Mouse (Mus musculus) right cerebral cortex, postnatal 4 days (tissue): ENCODE data around the gene Gdap1l1.

Experiments used
- DNase-seq: peaks from one replicate; pipeline ENCODE4 v3.0.0-alpha.2; 2022

Gdap1l1 gene

DNA sequence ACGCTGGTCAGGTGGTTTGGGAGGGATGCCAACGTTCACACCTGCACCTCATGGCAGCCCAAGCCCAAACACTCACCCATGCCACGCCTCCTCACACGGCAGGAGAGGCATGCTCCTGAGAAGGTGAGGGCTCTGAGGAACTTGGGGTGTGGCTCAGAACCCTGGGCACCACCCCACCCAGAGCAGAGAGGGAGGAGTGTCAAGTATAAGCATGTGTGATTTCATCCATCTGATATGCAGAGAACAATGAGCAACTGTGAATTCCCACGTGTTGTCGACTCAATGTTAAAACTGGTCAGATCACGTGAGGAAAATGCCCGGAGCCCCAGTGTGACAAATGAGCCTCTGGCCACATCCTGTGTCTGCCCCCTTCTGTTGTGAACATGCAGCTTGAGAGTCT lies 28.5 kb downstream of the Gdap1l1 start:
- DNase-seq = no peak

DNA sequence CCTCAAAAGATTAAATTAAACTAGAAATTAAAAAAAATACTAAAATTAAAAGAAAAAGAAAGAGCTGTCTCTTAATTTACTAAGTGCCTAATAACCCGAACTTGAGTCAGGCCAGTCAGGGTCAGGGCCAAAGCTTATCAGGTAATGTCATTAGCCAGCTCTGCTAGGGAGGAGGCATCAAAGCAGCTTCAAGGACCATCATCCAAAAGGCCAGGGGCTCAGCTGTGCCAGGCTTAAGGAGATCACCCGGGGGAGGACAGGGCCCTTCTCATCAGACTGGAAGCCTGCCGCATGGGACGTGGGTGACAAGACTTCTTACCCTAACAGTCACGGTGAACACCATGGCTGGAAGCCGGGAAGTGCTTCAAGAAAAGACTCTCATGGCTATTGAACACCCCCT lies 29.3 kb downstream of the Gdap1l1 start:
- DNase-seq = no peak

DNA sequence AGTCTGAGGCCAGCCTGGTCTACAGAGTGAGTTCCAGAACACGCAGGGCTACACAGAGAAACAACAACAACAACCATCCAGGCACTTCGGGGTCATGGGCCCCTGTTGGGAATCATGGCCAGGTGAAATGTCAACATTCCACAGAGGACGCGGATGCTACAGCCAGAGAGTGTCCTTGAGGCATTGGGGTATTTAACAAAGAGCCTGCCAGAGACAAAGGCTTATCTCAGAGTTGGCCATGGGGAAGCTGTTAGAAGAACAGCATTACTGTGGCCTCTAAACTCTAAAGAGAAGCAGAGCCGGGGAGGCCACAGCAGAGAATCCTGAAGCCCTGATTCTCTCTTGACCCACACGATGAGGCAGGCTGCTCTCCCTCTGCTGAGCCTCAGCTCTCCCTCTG lies 30.6 kb downstream of the Gdap1l1 start:
- DNase-seq = no peak

DNA sequence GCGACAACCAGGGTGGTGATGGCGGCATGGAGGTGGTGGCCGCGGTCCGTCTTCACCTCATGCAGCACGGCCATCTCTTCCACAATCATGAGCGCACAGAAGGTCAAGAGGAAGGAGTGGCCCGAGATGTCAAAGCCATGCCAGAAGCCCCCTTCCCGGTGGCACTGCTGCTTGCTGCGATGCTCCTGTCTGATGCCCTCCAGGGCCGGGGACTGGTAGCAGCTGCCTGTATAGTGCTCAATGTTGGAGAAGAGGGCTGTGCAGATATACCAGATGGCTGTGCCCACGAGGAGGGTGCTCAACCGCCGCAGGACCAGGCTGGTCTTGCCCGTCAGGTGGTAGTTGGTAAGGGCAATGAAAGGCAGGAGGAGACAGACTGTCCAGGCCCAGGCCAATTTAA lies 31.4 kb downstream of the Gdap1l1 start:
- DNase-seq = no peak

DNA sequence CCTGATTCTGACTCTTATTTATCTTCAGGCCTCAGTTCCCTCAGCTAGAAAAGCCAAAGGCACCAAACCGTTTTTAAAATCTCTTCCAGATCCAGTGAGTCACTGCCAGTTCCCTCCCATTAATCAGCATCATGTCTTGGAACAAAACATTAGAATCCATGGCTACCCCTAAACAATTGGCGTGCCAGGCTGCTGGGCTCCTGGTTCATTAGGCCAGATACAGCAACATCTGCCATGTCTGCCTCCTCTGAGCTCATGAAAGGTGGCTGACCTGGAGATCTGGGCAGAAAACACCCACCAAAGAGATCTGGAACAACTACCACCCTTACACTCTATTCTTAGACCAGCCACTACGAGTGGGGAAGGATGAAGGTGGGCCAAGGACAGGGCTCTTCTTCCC lies 32.9 kb downstream of the Gdap1l1 start:
- DNase-seq = no peak

DNA sequence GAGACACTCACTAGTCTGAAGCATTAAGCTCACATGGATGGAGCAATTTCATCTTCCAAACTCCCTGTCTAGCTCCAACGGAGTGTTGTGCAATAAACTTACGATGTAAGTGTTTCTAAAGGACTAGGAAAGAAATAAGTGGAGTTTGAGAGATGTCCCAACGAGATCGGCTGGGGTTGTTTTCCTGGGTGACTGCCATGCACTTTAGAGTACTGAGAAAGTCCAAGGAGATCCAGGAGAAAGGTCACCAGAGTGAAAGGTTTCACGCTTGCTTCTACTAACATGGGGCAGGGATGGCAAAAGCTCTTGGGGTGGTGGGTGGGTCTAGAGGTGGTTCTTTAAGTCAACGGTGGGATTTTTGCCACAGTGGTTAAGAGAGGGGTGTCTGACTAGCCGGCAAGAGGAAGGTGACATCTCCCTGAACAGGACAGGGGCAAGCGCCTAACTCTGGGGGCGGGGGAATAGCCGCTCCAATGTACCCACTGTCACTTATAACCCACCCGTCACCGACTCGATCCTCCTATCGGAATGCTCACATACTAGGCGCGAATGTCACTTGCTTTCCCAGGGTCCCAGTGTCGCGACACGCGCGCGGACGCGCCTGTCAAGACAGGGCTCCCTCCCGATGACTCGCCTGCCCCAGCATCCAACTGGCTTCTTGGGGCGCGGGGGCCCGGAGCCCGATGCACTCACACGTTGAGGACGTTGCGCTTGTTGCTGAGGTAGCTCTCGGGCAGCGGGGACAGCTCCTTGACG lies 33.6 kb downstream of the Gdap1l1 start:
- DNase-seq = no peak

DNA sequence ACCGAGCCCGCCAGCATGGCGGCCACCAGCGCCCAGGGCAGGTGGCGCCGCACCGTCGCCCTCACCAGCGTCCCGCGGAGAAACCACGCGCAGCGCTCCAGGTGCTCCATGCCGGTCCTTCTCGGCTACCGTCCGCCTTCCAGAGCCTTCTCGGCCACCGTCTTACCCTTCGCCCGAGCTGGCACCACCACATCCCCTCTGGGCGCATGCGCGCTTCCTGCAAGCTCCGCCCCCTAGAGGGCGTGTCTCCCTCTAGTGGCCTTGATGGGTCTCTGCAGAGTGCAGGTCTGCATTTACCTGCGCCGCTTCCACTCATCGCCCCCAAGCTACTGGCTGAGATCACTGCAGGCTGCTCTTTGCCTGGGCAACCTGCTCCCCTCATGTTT lies 34.2 kb downstream of the Gdap1l1 start, which contains the start of gene Fitm2:
Gene Fitm2 (minus strand): TSS at position 164 of the 386 bp plus-strand sequence.
- DNase-seq = peak; percentile 97

DNA sequence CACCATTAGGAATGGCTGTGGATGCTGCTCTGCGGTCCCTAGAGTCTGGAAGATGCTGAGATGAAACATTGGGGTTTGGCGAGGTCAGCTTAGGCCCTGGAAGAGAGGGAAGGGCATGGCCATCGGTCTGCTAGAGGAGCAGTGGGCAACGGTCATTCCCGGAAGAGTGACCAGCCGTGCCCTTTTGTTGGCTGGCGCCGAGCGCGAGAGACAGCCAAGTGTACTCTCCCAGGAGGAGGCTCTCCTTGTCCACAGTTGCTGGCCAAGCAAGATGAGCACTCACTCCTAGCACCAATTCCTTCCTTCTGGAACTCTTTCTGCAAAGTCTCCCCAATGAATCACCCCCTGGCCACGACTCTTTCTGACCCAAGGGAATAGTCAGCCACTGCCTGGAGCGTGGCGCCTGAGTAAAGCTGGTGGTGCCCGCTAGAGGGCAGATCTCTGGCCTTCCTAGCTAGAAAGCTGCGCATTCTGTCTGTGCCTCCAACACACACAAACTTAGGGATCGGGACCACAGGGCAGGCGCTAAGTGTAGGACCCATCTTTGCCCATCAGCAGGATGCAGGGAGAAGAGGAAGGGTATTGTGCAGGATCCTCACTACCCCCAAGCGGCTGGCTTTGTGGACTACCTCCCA lies 42.0 kb downstream of the Gdap1l1 start:
- DNase-seq = no peak

DNA sequence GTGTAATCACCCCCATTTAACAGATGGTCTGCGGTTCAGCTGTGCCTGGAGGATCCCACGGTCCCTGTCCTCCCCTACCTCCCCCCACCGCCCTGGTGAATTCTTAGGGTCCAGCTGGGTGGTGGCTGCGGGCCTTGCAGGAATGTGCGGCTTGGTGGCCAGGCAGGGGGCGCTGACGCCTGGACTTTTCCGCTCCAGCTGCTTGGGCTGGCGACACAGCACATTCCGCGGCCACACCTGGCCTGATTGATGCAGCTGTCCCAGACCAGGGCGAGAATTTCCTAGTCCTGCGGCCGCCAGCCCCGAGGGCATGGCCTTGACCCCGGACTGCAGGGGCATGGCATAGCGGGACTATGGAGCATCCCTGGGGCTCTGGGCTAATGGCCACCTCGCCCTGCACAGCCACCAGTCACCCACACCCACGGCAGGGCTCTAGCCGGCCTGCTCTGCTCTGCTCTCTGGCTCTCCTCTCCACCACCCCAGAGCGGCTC lies 43.3 kb downstream of the Gdap1l1 start:
- DNase-seq = no peak

DNA sequence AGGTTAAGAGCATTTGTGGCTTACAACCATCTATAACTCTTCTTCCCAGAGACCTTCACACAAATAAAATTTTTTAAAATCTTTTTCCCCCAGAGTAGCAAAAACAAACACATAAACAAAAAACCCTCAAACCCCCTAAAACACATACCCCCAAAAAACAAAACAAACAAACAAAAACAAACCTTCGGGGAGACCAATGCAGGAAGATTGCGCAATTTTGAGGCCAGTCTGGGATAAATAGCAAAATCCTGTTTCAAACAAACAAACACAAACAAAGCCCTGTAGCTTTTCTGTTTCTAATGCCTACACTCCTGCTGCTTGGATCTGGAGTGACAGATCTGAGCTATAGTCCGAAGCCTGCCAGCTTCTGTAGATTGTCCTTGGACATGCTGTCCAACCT lies 49.1 kb downstream of the Gdap1l1 start:
- DNase-seq = no peak

DNA sequence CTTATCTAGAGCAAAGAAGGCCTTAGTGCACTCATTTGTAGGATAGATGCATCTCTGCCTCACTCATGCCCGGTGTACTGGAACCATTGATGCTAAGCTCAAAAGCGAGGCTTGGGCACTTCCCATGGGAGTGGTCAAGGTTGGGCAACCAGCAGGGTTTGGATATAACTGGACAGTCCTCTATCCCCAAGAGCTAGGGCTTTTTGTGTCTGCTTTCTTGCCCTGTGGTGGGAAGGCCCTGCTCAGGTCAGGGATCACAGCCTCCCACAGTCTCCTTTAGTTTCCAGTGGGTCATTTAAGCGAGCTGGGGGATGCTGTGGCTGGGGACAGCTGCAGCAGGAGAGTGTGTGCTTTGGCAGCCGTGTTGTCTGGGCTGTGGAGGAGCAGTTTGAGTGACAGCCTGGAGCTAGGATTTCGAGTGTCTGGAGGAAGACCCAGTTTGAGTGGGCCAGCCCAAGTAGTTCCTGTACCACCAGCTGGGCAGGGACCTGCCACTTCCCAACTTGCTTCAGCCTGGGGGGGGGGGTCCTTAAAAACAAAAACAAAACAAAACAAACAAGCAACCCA lies 51.5 kb downstream of the Gdap1l1 start:
- no peak for DNase-seq

DNA sequence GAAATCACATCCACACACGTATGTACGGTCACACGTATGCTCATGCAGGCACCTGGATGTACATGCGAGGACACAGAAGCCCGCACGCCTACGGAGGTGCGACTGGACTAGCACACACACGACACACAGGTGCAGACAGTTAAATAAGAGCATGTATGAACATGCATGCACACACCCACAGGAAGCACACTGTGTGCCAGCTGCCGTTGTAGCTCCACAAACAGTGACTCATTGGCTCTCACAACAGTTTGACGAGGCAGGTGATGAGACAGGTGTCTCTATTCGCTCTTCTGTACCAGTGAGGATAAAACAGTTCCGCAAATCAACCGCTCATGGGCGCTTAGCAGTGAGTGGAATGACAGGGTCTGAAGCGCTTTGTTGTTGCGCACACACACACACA lies 52.4 kb downstream of the Gdap1l1 start:
- DNase-seq = no peak

DNA sequence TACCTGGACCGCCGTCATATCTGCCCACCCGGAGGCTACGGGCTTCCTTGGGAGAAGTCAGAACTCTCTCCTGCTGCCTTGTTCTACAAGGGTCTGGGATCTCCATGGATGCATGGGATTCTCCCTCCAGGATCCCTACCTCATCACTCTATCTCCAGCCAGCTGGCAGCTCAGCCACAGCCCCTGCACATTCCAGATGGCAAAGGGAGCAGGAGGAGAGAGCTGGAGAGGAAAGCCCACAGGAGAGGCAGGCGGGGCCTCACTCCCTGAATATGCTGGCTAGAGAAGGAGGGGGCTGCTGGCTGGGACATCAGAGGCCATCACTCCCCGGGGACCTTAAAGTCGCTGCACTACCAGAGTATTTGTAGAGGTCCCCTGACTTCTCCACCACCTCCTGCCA lies 53.1 kb downstream of the Gdap1l1 start:
- DNase-seq = no peak

DNA sequence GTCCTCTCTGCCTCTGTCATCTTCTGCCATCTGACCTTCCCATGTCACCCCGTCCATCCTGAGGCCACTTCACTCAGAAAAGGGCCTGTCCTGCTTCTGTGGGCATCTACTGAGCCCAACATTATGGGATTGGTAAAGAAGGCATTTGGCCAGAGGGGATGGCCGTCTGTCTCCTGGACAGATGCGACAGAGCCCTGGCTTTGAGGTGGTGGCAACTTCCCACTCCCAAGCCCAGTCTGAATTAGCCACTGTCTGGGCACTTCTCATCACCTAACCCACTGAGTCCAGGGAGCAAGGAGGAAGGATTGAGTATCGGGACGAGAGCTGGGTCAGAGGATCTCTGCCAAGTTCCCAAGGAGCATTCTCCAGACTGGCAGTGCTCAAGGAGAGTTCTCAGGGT lies 53.7 kb downstream of the Gdap1l1 start, which contains the start of gene R3hdml:
Gene R3hdml (plus strand): TSS at position 301 of the 400 bp plus-strand sequence.
- no peak for DNase-seq

DNA sequence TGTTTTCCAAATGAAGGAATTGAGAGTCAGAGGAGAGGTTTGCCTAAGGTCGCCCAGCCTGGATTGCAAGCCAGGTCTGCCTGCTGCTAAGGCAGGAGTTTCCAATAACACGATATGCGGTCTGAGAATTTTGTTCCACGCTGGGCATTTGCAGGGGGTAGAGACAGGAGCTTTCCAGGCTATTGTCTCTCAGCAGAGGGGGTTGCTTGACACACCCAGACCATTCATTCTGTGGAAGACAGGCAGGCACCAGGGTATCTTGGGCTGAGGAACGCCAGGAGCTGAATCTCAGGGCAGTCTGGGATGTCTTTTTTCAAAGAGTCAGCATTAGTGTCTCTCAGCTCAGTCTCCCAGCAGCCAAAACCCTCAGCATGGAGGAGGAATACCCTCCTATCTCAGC lies 54.8 kb downstream of the Gdap1l1 start:
- no peak for DNase-seq

DNA sequence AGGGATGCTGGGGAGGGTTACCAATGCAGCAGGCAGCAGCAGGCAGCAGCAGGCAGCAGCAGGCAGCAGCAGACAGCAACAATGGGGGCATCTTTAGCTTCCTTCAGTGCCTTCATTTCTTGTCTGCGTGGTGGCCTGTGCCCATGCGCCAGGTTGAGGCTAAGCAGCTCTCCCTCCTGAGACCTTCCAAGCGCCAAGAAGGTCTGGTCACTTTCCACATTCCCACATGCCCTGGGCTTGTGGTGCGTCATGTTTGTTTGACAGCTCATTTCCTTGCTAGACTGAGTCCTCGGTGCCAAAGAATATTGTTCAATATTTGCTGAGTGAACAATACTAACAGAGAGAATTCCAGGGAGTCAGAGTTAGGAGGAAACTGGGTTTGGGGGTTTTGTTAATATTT lies 55.7 kb downstream of the Gdap1l1 start:
- no peak for DNase-seq

DNA sequence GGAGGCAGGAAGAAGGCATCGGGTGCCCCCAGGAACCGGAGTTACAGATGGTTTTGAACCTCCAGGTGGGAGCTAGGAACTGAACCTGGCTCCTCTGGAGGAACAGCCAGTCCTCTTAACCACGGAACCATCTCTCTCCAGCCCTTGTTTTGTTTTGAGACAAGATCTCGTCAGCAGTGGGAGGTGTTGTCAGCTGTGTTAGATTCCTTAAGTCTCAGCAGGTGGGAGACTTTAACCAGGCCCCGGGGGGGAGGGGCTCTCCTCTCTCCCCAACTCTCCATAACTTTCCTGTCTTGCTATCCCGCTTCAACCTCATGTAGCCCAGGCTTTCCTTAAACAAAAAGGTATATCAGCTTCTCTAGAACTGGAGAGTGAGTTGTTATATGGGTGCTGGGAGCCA lies 56.2 kb downstream of the Gdap1l1 start:
- DNase-seq = no peak

DNA sequence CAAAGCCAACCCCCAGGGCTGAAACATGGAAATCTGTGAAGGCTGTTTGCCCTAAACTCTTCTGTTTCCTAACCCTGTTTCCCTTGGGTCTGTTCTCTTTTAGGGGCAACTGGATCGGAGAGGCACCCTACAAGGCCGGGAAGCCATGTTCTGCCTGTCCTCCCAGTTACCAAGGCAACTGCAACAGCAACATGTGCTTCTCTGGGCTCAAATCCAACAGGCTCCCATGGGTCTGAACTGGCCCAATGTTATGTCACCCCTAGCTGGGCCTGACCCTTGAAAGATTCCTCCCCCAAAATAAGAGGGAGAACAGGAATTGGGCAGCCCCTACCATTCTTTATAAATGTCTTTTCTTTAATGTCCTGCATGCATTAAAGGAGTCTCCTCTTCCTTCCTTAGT lies 63.9 kb downstream of the Gdap1l1 start:
- no peak for DNase-seq

DNA sequence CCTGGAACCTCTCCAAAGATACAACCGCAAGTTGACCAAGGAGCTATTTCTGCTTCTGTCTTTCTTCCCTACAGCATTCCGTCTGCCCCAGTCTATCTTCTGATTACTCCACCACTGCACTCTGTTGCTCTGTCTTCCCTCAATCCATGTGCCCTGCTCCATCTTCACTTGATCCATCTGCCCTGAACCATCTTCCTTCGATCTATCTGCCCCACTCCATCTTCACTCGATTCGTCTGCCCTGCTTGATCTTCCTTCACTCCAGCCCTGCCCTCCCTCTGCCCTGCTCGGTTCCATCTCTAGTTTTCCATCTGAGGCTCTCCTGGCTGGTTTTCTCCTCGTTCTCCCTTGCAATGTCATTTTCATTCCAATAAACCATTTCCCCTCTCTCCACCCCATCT lies 64.9 kb downstream of the Gdap1l1 start:
- no peak for DNase-seq
